Comparison of ENCODE assay signal across 11 mouse cellular contexts in genomic region chr10:120473218-120473617, GRCm38 (mm10). TPM values are rescaled to one million over a fixed set of nuclear protein-coding genes. Genes with fewer than 3 reads are reported as not detected.
DNase-seq lines count a peak whose midpoint lies in the region; ATAC-seq and TF ChIP-seq lines count a peak whose summit lies in the region.
"Had no signal": no experiment of that assay in that cellular context is flagged by ENCODE, and none has a peak within 500 bp of the region (broad histone marks: within the 10 kb centered on the region; RNA-seq: fewer than 3 reads in every experiment).

No protein-coding gene starts in this region.

- no peak for ATAC-seq in heart, embryonic 11.5 days (replicated peaks; ENCODE audit: insufficient number of reproducible peaks, low FRiP score, low TSS enrichment)
- ATAC-seq in midbrain, embryonic 12.5 days (ENCODE audit: low FRiP score, low read depth), result no peak
- no peak for ATAC-seq in midbrain, postnatal 0 days (ENCODE audit: low FRiP score)
- ATAC-seq in intestine, postnatal 0 days, result no peak
- ATAC-seq in megakaryocyte-erythroid progenitor cell, adult 5-6 weeks (replicated peaks; ENCODE audit: low FRiP score, low TSS enrichment, poor library complexity, severe bottlenecking), result no peak
- no peak for ATAC-seq in granulocyte monocyte progenitor cell, adult 5-6 weeks (replicated peaks; ENCODE audit: poor library complexity, severe bottlenecking)
- ATAC-seq: lung, postnatal 0 days had no signal

- no peak overlapping the region for H3K27ac ChIP-seq in heart, embryonic 11.5 days (ENCODE audit: low read depth, low read length)
- H3K27ac ChIP-seq in midbrain, embryonic 12.5 days (replicated peaks), result no peak overlapping the region
- no peak overlapping the region for H3K27ac ChIP-seq in midbrain, postnatal 0 days (ENCODE audit: low read depth, low read length)
- no peak overlapping the region for H3K27ac ChIP-seq in intestine, postnatal 0 days (ENCODE audit: low read depth, low read length)

- no peak for DNase-seq in heart, postnatal 25 days (ENCODE audit: low spot score)
- DNase-seq in midbrain, postnatal 0 days (ENCODE audit: low spot score), result no peak
- DNase-seq in layer of hippocampus, adult 8-10 months (ENCODE audit: low spot score in 2 of 2), result no peak
- DNase-seq: gastrocnemius, postnatal 14 days had no signal

- peaks cover 7% of the 10 kb centered on the region for H3K36me3 ChIP-seq in heart, embryonic 11.5 days (ENCODE audit: control insufficient read depth, insufficient read depth, low read length)
- H3K36me3 ChIP-seq in midbrain, embryonic 12.5 days, result no peaks in the 10 kb centered on the region
- H3K36me3 ChIP-seq in midbrain, postnatal 0 days (ENCODE audit: insufficient read depth, low read length), result no peaks in the 10 kb centered on the region
- no peaks in the 10 kb centered on the region for H3K36me3 ChIP-seq in intestine, postnatal 0 days (ENCODE audit: control insufficient read depth, insufficient read depth)

- intact Hi-C loops in heart, postnatal 25 days (cut with DNase I), result no loop called here

- H3K9me3 ChIP-seq in heart, embryonic 11.5 days (replicated peaks; ENCODE audit: control insufficient read depth, low read length), result no peaks in the 10 kb centered on the region
- no peaks in the 10 kb centered on the region for H3K9me3 ChIP-seq in midbrain, embryonic 12.5 days
- no peaks in the 10 kb centered on the region for H3K9me3 ChIP-seq in midbrain, postnatal 0 days (ENCODE audit: low read length)
- no peaks in the 10 kb centered on the region for H3K9me3 ChIP-seq in intestine, postnatal 0 days (ENCODE audit: control insufficient read depth)

- 0 out of 2 replicates have a peak overlapping the region, but pooled peaks have one; percentile 52 for H3K9ac ChIP-seq in heart, embryonic 11.5 days (ENCODE audit: low read depth, low read length)
- no peak overlapping the region for H3K9ac ChIP-seq in midbrain, embryonic 12.5 days (replicated peaks)
- no peak overlapping the region for H3K9ac ChIP-seq in midbrain, postnatal 0 days (replicated peaks; ENCODE audit: low read length, poor library complexity, severe bottlenecking)
- no peak overlapping the region for H3K9ac ChIP-seq in intestine, postnatal 0 days (ENCODE audit: low read depth, low read length)

- peak overlapping the region; percentile 98 for H3K4me2 ChIP-seq in heart, embryonic 11.5 days
- peak overlapping the region; percentile 11 for H3K4me2 ChIP-seq in midbrain, embryonic 12.5 days (replicated peaks)
- no peak overlapping the region for H3K4me2 ChIP-seq in midbrain, postnatal 0 days (ENCODE audit: low read depth, low read length, poor library complexity, severe bottlenecking)
- H3K4me2 ChIP-seq in intestine, postnatal 0 days (replicated peaks; ENCODE audit: low read depth), result peak overlapping the region; percentile 100; the same call in 1 of the 2 replicates

- 0 out of 2 replicates have a peak, but pooled peaks cover 3% of the 10 kb centered on the region for H3K4me1 ChIP-seq in heart, embryonic 11.5 days (ENCODE audit: control insufficient read depth, insufficient read depth, low read length)
- peaks cover 49% of the 10 kb centered on the region for H3K4me1 ChIP-seq in midbrain, embryonic 12.5 days
- peaks cover 16% of the 10 kb centered on the region for H3K4me1 ChIP-seq in midbrain, postnatal 0 days (ENCODE audit: insufficient read depth, low read length)
- no peaks in the 10 kb centered on the region for H3K4me1 ChIP-seq in intestine, postnatal 0 days (replicated peaks; ENCODE audit: control insufficient read depth, insufficient read depth, low read length)

- no peak for TF ChIP-seq CTCF in midbrain, postnatal 0 days (IDR thresholded peaks at IDR 0.05)
- TF ChIP-seq CTCF in intestine, postnatal 0 days (IDR thresholded peaks at IDR 0.05; ENCODE audit: low read depth), result no peak

- WGBS in heart, embryonic 11.5 days (ENCODE audit: insufficient replicate concordance), result 31% methylated on average over 4 of the region's 4 CpGs
- 37% methylated on average over 4 of the region's 4 CpGs for WGBS in midbrain, embryonic 12.5 days
- WGBS in midbrain, postnatal 0 days, result 51% methylated on average over 4 of the region's 4 CpGs
- 22% methylated on average over 4 of the region's 4 CpGs for WGBS in intestine, postnatal 0 days

- H3K27me3 ChIP-seq in heart, embryonic 11.5 days (ENCODE audit: control insufficient read depth, insufficient read depth, low read length), result no peaks in the 10 kb centered on the region
- H3K27me3 ChIP-seq in midbrain, embryonic 12.5 days, result peaks cover 32% of the 10 kb centered on the region
- H3K27me3 ChIP-seq in midbrain, postnatal 0 days (ENCODE audit: insufficient read depth, low read length), result peaks cover 18% of the 10 kb centered on the region
- no peaks in the 10 kb centered on the region for H3K27me3 ChIP-seq in intestine, postnatal 0 days (replicated peaks; ENCODE audit: control insufficient read depth, insufficient read depth, low read length)
- H3K27me3 ChIP-seq: CH12.LX had no signal

- H3K4me3 ChIP-seq in heart, embryonic 11.5 days (ENCODE audit: low read depth, low read length), result peak overlapping the region; percentile 91
- no peak overlapping the region for H3K4me3 ChIP-seq in midbrain, embryonic 12.5 days
- H3K4me3 ChIP-seq in midbrain, postnatal 0 days (ENCODE audit: low read depth, low read length), result no peak overlapping the region
- H3K4me3 ChIP-seq in intestine, postnatal 0 days (ENCODE audit: low read depth, low read length), result no peak overlapping the region

RNA-seq across cellular contexts. Expression of gene Hmga2, which starts 3.1 kb away (rescaled TPM):
- 31.7 and 42.6 TPM in 2 replicates for polyA plus RNA-seq in heart, embryonic 11.5 days (2014; fragmentation: Nextera tagmentation; extraction: Ambion mirVana)
- not detected for total RNA-seq in heart, postnatal 25 days (2021)
- 12.4 and 14.4 TPM in 2 replicates for polyA plus RNA-seq in midbrain, embryonic 12.5 days (2016; fragmentation: Nextera tagmentation; extraction: Ambion mirVana)
- 0.85 and 0.99 TPM in 2 replicates for total RNA-seq in midbrain, postnatal 0 days (2014; rRNA removed)
- 0.30 and 0.32 TPM in 2 replicates for polyA plus RNA-seq in midbrain, postnatal 0 days (2015; fragmentation: Nextera tagmentation; extraction: Ambion mirVana)
- 4.3 TPM in 2 replicates for polyA plus RNA-seq in intestine, postnatal 0 days (2015; fragmentation: Nextera tagmentation; extraction: Ambion mirVana)
- total RNA-seq in layer of hippocampus, adult 8-10 months (2022), result under 1 TPM; 0.13 to 0.37 (median 0.18) TPM
- total RNA-seq in megakaryocyte-erythroid progenitor cell, adult 5-6 weeks (2014; fragmentation: Nextera tagmentation), result 0.52 and 0.62 TPM in 2 replicates
- 1.5 TPM in 1 of 2 replicates, not detected in the other for total RNA-seq in megakaryocyte-erythroid progenitor cell, adult 5-6 weeks (2017)
- total RNA-seq in granulocyte monocyte progenitor cell, adult 5-6 weeks (2014; fragmentation: Nextera tagmentation), result 0.60 and 4.5 TPM in 2 replicates
- 0.15 and 0.78 TPM in 2 replicates for total RNA-seq in granulocyte monocyte progenitor cell, adult 5-6 weeks (2017)
- total RNA-seq: CH12.LX had no signal
